Mouse (Mus musculus): Measurements from ENCODE around the gene Ndufaf8. TPM values are rescaled to one million over a fixed set of nuclear protein-coding genes. Genes with fewer than 3 reads are reported as not detected.

Ndufaf8 gene
- polyA plus RNA-seq, 1 experiment, result 9.0 TPM

DNA sequence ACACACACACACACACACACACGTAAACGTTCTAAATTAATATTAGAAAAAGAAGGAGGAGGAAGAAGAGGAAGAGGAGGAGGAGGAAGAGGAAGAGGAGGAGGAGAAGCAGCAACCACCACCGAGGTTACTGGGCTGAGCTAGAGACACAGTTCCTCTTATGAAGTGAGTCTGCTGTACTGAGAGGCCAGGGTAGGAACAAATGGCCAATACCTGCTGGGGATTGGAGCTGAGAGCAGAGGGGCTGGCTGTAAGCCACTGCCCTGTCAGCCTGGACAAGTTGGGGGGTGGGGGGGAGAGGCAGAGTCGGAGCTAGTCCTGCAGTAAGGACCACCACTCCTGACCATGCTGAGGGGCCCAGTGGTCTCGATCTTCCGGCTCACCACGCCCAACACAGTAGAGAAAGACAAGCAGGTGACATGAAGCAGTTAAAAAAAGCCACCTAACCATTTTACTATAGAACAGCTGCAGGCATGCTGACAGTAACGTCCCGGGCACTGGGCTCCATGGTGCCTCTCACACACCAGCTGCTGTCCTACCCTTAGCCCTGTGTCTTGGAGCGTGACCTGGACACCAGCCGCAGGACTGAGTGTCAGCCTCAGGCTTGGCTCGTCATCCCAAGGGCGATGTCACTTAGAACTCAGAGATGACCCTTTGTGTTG is 34.6 kb upstream of the Ndufaf8 start:
- Histone ChIP-seq H3K27me3 (ENCODE audit: control insufficient read depth) (no peaks in the 10 kb centered on the region), H3K9me3 (ENCODE audit: control insufficient read depth, low read length) (no peaks in the 10 kb centered on the region), H3K4me3 (replicated peaks) (no peak overlapping the region), H3K4me1 (ENCODE audit: control insufficient read depth) (no peaks in the 10 kb centered on the region), H3K36me3 (ENCODE audit: control insufficient read depth) (peaks cover 23% of the 10 kb centered on the region)
- TF ChIP-seq GATA1 (IDR thresholded peaks at IDR 0.05; ENCODE audit: low read length) (no peak), TAL1 (IDR thresholded peaks at IDR 0.05; ENCODE audit: low read length) (no peak)

DNA sequence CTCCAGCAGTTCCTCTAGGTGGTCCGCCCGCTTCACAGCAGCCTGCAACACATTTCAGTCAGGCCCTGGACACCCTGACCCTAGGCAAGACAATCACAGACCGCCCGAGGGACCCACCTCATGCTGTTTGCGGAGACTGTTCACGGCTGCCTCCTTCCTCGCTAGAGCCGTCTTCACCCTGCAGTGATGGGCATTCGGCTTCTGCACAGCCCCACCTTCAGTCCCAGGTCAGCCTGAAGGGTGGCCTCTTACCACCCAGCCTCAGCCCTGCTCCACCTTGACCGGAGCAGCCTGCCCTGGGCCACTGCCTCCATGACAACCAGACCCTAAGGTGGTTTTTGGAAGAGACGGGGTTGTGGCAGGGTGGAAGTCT is 34.1 kb upstream of the Ndufaf8 start:
- TF ChIP-seq GATA1 (IDR thresholded peaks at IDR 0.05; ENCODE audit: low read length) (no peak), TAL1 (IDR thresholded peaks at IDR 0.05; ENCODE audit: low read length) (no peak)
- Histone ChIP-seq H3K36me3 (ENCODE audit: control insufficient read depth) (peaks cover 23% of the 10 kb centered on the region), H3K4me1 (ENCODE audit: control insufficient read depth) (no peaks in the 10 kb centered on the region), H3K9me3 (ENCODE audit: control insufficient read depth, low read length) (no peaks in the 10 kb centered on the region), H3K4me3 (replicated peaks) (no peak overlapping the region), H3K27me3 (ENCODE audit: control insufficient read depth) (no peaks in the 10 kb centered on the region)

DNA sequence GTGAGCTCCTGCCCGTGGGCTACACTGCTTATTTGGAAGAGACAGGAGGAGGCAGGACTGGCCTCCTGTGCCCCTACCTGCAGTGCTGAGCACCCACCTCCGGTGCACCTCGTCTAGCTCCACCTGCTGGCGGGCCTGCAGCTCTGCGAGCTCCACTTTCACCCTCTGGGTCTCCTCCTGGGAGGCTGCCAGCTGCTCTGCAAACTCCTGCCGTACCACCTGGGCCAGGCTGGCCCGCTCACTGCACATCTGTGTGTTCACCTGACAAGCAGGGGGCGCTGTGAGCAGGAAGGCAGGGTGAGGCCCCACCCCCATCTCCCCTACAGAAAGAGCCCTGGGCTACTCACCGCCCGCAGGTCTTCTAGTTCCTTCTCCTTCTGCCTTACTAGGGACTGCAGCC is 33.4 kb upstream of the Ndufaf8 start:
- H3K9me3 ChIP-seq (ENCODE audit: control insufficient read depth, low read length), result no peaks in the 10 kb centered on the region
- no peaks in the 10 kb centered on the region for H3K27me3 ChIP-seq (ENCODE audit: control insufficient read depth)
- no peaks in the 10 kb centered on the region for H3K4me1 ChIP-seq (ENCODE audit: control insufficient read depth)
- peaks cover 28% of the 10 kb centered on the region for H3K36me3 ChIP-seq (ENCODE audit: control insufficient read depth)
- no peak for TF ChIP-seq GATA1 (IDR thresholded peaks at IDR 0.05; ENCODE audit: low read length)
- TF ChIP-seq TAL1 (IDR thresholded peaks at IDR 0.05; ENCODE audit: low read length), result no peak
- H3K4me3 ChIP-seq (replicated peaks), result no peak overlapping the region

DNA sequence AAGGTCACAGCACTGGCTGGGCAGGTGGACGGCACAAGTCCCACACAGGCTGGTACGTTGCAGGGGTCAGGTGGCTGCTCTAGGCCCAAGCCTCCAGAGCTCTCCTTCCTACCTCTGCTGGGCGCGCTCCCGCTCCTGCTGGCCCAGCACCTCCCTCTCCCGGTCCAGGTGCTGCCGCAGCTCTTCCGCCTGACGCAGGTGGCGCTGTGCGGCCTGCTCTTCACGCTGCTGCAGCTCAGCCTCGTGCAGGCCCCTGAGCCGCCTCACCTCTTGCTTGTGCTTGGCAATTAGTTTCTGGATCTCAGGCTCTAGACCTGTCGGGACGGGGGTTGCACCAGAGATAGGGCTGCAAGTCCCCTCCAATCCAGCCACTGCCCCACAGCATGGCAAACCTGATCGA is 30.9 kb upstream of the Ndufaf8 start:
- peaks cover 52% of the 10 kb centered on the region for H3K36me3 ChIP-seq (ENCODE audit: control insufficient read depth)
- H3K9me3 ChIP-seq (ENCODE audit: control insufficient read depth, low read length), result no peaks in the 10 kb centered on the region
- no peak for TF ChIP-seq GATA1 (IDR thresholded peaks at IDR 0.05; ENCODE audit: low read length)
- no peak for TF ChIP-seq TAL1 (IDR thresholded peaks at IDR 0.05; ENCODE audit: low read length)
- no peak overlapping the region for H3K4me3 ChIP-seq (replicated peaks)
- no peaks in the 10 kb centered on the region for H3K27me3 ChIP-seq (ENCODE audit: control insufficient read depth)
- H3K4me1 ChIP-seq (ENCODE audit: control insufficient read depth), result no peaks in the 10 kb centered on the region

DNA sequence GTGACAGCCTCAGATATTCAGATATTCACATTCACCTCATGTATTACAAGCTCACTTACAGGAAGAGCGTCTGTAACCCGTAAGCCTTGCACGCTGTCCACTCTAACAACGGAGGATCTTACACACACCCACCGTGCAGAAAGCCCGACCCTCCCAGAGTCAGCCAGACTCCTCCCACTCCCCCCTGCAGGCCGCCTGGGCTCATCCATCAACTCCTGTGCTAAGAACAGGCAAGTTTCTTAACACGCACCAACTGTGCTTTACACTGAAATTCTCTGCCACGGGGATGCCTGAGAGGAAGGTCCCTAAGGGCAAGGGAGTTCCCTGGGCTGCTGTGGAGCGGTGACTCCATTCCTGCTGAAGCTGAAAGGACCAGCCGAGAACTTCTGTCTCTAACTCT is 29.5 kb upstream of the Ndufaf8 start:
- Histone ChIP-seq H3K36me3 (ENCODE audit: control insufficient read depth) (peaks cover 47% of the 10 kb centered on the region), H3K9me3 (ENCODE audit: control insufficient read depth, low read length) (no peaks in the 10 kb centered on the region), H3K4me3 (replicated peaks) (no peak overlapping the region), H3K4me1 (ENCODE audit: control insufficient read depth) (no peaks in the 10 kb centered on the region), H3K27me3 (ENCODE audit: control insufficient read depth) (no peaks in the 10 kb centered on the region)
- no peak for TF ChIP-seq GATA1 (IDR thresholded peaks at IDR 0.05; ENCODE audit: low read length)
- no peak for TF ChIP-seq TAL1 (IDR thresholded peaks at IDR 0.05; ENCODE audit: low read length)

DNA sequence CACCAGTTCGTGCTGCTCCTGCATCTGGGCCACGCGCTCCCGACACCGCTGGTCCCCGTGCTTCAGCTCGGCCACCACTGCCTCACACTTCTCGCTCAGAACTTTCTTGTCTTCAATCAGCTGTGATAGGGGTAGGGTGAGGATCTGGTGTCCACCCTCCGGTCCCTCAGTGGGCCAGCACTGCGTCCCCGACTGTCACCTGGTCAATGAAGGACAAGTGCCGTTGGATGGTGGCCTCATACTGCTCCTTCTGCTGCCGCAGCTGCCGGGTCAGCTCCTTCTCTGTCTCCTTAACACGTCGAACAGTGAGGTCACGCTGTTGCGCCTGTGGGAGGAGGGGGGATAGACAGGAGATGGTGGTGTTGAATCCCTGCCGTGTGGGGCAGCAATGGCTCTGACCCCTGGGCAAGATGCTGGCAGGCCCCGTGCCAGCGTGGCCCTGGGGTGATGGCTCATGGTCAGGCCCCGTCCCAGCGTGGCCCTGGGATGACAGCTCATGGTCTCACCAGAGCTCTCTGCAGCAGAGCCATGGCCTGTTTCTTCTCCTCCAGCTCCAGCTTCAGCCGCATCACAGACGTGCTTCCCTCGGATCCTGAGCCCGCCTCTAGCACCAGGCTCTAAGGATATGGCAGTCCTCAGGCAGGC is 28.3 kb upstream of the Ndufaf8 start:
- Histone ChIP-seq H3K27me3 (ENCODE audit: control insufficient read depth) (no peaks in the 10 kb centered on the region), H3K4me3 (replicated peaks) (no peak overlapping the region), H3K36me3 (ENCODE audit: control insufficient read depth) (peaks cover 47% of the 10 kb centered on the region), H3K9me3 (ENCODE audit: control insufficient read depth, low read length) (no peaks in the 10 kb centered on the region), H3K4me1 (ENCODE audit: control insufficient read depth) (no peaks in the 10 kb centered on the region)
- TF ChIP-seq TAL1 (IDR thresholded peaks at IDR 0.05; ENCODE audit: low read length) (no peak), GATA1 (IDR thresholded peaks at IDR 0.05; ENCODE audit: low read length) (no peak)

DNA sequence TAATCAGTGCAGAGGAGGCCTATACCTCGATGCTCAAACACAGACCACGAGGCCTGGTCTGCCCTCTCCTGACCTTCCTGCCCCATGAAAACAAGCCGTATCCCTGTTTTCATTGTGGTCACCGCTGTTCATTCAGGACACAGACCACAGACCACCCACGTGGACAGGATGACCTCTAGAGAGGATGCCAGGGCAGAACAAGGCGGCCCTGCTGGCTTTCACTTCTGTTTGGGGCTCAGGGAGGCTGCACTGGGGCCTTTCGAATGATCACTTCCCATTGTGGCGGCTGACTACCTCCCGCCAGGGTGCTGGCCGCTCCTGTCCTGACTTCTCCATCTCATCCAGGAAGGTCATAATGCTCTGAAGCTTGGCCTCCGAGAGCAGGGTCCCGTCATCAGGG is 27.7 kb upstream of the Ndufaf8 start:
- no peaks in the 10 kb centered on the region for H3K9me3 ChIP-seq (ENCODE audit: control insufficient read depth, low read length)
- no peaks in the 10 kb centered on the region for H3K4me1 ChIP-seq (ENCODE audit: control insufficient read depth)
- no peak overlapping the region for H3K4me3 ChIP-seq (replicated peaks)
- TF ChIP-seq GATA1 (IDR thresholded peaks at IDR 0.05; ENCODE audit: low read length) (no peak), TAL1 (IDR thresholded peaks at IDR 0.05; ENCODE audit: low read length) (no peak)
- no peaks in the 10 kb centered on the region for H3K27me3 ChIP-seq (ENCODE audit: control insufficient read depth)
- H3K36me3 ChIP-seq (ENCODE audit: control insufficient read depth), result peaks cover 53% of the 10 kb centered on the region

DNA sequence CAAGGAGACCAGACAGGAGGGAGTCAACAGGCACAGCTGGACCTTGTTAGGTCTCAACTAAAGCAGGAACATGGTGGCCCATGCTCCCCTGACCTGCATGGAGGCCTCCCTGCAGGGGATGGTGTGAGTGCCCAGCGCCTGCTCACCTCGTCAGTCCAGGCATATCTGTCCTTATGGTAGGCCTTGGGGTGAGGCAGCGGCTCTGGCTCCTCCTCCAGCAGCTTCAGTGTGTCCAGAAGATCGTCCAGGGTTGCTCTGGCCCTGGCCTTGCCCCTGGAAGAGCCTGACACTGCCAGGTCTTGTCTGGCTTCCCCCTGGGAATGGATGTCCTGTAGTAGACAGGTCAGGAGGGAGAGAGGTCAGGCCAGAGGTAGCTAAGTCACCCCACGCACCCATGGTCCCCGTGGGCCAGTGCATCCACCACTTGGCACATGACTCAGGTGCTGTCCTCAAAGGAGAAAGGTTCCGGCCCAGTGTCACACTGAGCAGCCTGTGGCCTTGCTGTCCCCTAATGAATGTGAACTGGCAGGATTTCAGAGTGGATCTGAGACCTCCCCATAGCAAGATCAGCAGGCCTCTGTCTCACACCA is 26.9 kb upstream of the Ndufaf8 start:
- Histone ChIP-seq H3K27me3 (ENCODE audit: control insufficient read depth) (no peaks in the 10 kb centered on the region), H3K9me3 (ENCODE audit: control insufficient read depth, low read length) (no peaks in the 10 kb centered on the region), H3K4me3 (replicated peaks) (no peak overlapping the region), H3K36me3 (ENCODE audit: control insufficient read depth) (peaks cover 52% of the 10 kb centered on the region), H3K4me1 (ENCODE audit: control insufficient read depth) (no peaks in the 10 kb centered on the region)
- TF ChIP-seq TAL1 (IDR thresholded peaks at IDR 0.05; ENCODE audit: low read length) (no peak), GATA1 (IDR thresholded peaks at IDR 0.05; ENCODE audit: low read length) (no peak)

DNA sequence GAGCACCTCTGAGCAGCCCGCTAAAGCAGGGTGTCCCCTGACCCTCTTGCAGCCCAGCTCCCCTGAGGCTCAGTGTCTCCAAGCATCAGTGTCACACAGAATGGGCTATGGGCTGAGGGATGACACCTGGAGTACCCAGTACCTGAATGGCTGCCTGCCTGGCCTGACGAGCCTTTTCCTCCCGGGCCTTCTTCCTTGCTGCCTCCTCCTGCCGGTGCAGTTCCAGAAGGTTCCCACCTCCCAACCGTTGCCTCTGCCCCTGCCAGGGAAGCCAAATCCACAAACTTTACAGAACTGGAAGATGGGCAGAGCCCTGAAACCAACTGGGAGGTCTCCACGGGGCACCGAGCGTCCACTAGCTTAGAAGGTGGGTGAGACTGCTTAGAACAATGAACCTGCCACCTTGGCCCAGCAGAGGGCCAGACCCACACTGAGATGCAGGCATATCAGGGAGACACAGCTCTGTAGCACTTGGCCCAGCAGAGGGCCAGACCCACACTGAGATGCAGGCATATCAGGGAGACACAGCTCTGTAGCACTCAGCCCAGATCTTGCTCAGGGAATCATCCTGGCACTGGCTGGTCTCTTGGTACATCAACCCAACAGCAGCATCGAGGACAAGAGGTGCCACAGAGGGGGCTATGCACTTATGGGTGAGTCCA is 25.6 kb upstream of the Ndufaf8 start:
- Histone ChIP-seq H3K4me3 (replicated peaks) (no peak overlapping the region), H3K27me3 (ENCODE audit: control insufficient read depth) (no peaks in the 10 kb centered on the region), H3K9me3 (ENCODE audit: control insufficient read depth, low read length) (no peaks in the 10 kb centered on the region), H3K36me3 (ENCODE audit: control insufficient read depth) (peaks cover 45% of the 10 kb centered on the region), H3K4me1 (ENCODE audit: control insufficient read depth) (no peaks in the 10 kb centered on the region)
- TF ChIP-seq GATA1 (IDR thresholded peaks at IDR 0.05; ENCODE audit: low read length), result no peak
- TF ChIP-seq TAL1 (IDR thresholded peaks at IDR 0.05; ENCODE audit: low read length), result no peak
